11 mouse cellular contexts compared by ENCODE assay signal in genomic region chr2:25497846-25498575, GRCm38 (mm10). TPM values are rescaled to one million over a fixed set of nuclear protein-coding genes. Genes with fewer than 3 reads are reported as not detected.
DNase-seq lines count a peak whose midpoint lies in the region; ATAC-seq lines count a peak whose summit lies in the region.
"Had no signal": no experiment of that assay in that cellular context is flagged by ENCODE, and none has a peak within 500 bp of the region (broad histone marks: within the 10 kb centered on the region; RNA-seq: fewer than 3 reads in every experiment).

No protein-coding gene starts in this region.

- intact Hi-C loops in left cerebral cortex, postnatal 10 days (cut with DNase I) = loop anchor here (5.0 kb wide), 1 partner anchor 76 kb away; the partner anchor contains the start of gene Fut7

- no peaks in the 10 kb centered on the region for H3K9me3 ChIP-seq in hindbrain, embryonic 15.5 days
- H3K9me3 ChIP-seq in hindbrain, embryonic 11.5 days (ENCODE audit: control insufficient read depth, low read length) = no peaks in the 10 kb centered on the region
- H3K9me3 ChIP-seq in hindbrain, embryonic 16.5 days (ENCODE audit: control insufficient read depth, low read length) = no peaks in the 10 kb centered on the region
- H3K9me3 ChIP-seq: liver, embryonic 13.5 days; neural tube, embryonic 15.5 days had no signal

- peaks cover 20% of the 10 kb centered on the region for H3K4me1 ChIP-seq in hindbrain, embryonic 15.5 days (replicated peaks)
- H3K4me1 ChIP-seq in hindbrain, embryonic 11.5 days (replicated peaks; ENCODE audit: control insufficient read depth, insufficient read depth, low read length) = peaks cover 4% of the 10 kb centered on the region; the same call in 1 of the 2 replicates
- H3K4me1 ChIP-seq in hindbrain, embryonic 16.5 days (ENCODE audit: control insufficient read depth, insufficient read depth, low read depth, low read length) = peaks cover 14% of the 10 kb centered on the region

- DNase-seq in hindbrain, embryonic 11.5 days (ENCODE audit: low spot score) = no peak
- peak; percentile 39 for DNase-seq in thymus, postnatal 0 days (ENCODE audit: low spot score)
- DNase-seq in thymus, postnatal 14 days = no peak
- no peak for DNase-seq in right cerebral cortex, postnatal 4 days
- no peak for DNase-seq in left cerebral cortex, postnatal 10 days (ENCODE audit: extremely low spot score in 1 of 2, low spot score in 2 of 2)
- DNase-seq: liver, embryonic 13.5 days had no signal

- H3K27me3 ChIP-seq in hindbrain, embryonic 15.5 days = no peaks in the 10 kb centered on the region
- no peaks in the 10 kb centered on the region for H3K27me3 ChIP-seq in hindbrain, embryonic 11.5 days (ENCODE audit: control insufficient read depth, insufficient read depth, low read length)
- no peaks in the 10 kb centered on the region for H3K27me3 ChIP-seq in hindbrain, embryonic 16.5 days (replicated peaks; ENCODE audit: control insufficient read depth, insufficient read depth, low read length)
- H3K27me3 ChIP-seq: liver, embryonic 13.5 days; neural tube, embryonic 15.5 days had no signal

- H3K9ac ChIP-seq in hindbrain, embryonic 15.5 days = no peak overlapping the region
- no peak overlapping the region for H3K9ac ChIP-seq in hindbrain, embryonic 11.5 days (ENCODE audit: low read depth, low read length)
- H3K9ac ChIP-seq in hindbrain, embryonic 16.5 days (ENCODE audit: low read depth, low read length) = no peak overlapping the region
- H3K9ac ChIP-seq: liver, embryonic 13.5 days; neural tube, embryonic 15.5 days had no signal

- 70% methylated on average over 6 of the region's 6 CpGs for WGBS in hindbrain, embryonic 15.5 days
- WGBS in hindbrain, embryonic 11.5 days = 59% methylated on average over 6 of the region's 6 CpGs
- 64% methylated on average over 6 of the region's 6 CpGs for WGBS in hindbrain, embryonic 16.5 days

- H3K36me3 ChIP-seq in hindbrain, embryonic 15.5 days = 0 out of 2 replicates have a peak, but pooled peaks cover 2% of the 10 kb centered on the region
- H3K36me3 ChIP-seq in hindbrain, embryonic 11.5 days (ENCODE audit: control insufficient read depth, insufficient read depth, low read length) = no peaks in the 10 kb centered on the region
- H3K36me3 ChIP-seq in hindbrain, embryonic 16.5 days (ENCODE audit: control insufficient read depth, insufficient read depth, low read length) = no peaks in the 10 kb centered on the region

- no peak overlapping the region for H3K4me3 ChIP-seq in hindbrain, embryonic 15.5 days
- no peak overlapping the region for H3K4me3 ChIP-seq in hindbrain, embryonic 11.5 days (ENCODE audit: low read depth, low read length)
- H3K4me3 ChIP-seq in hindbrain, embryonic 16.5 days (ENCODE audit: low read length) = no peak overlapping the region
- H3K4me3 ChIP-seq: liver, embryonic 13.5 days; neural tube, embryonic 15.5 days had no signal

- no peak for ATAC-seq in hindbrain, embryonic 15.5 days (ENCODE audit: low FRiP score, low read depth)
- no peak for ATAC-seq in hindbrain, embryonic 11.5 days (ENCODE audit: low FRiP score)
- ATAC-seq in hindbrain, embryonic 16.5 days = no peak
- ATAC-seq: forebrain, embryonic 16.5 days had no signal

- H3K27ac ChIP-seq in hindbrain, embryonic 15.5 days (replicated peaks) = 0 out of 2 replicates have a peak overlapping the region, but pooled peaks have one; percentile 20
- no peak overlapping the region for H3K27ac ChIP-seq in hindbrain, embryonic 11.5 days (ENCODE audit: low read depth, low read length)
- H3K27ac ChIP-seq in hindbrain, embryonic 16.5 days (ENCODE audit: low read depth, low read length) = peak overlapping the region; percentile 29; the same call in 1 of the 2 replicates
- H3K27ac ChIP-seq: liver, embryonic 13.5 days; neural tube, embryonic 15.5 days had no signal

- H3K4me2 ChIP-seq in hindbrain, embryonic 15.5 days = no peak overlapping the region
- no peak overlapping the region for H3K4me2 ChIP-seq in hindbrain, embryonic 11.5 days (replicated peaks; ENCODE audit: low read depth, low read length)
- no peak overlapping the region for H3K4me2 ChIP-seq in hindbrain, embryonic 16.5 days (ENCODE audit: low read length)
- H3K4me2 ChIP-seq: liver, embryonic 13.5 days; neural tube, embryonic 15.5 days had no signal

RNA-seq across cellular contexts. Expression of gene Fbxw5, which starts 2.5 kb away (rescaled TPM):
- 120 and 143 TPM in 2 replicates for polyA plus RNA-seq in hindbrain, embryonic 15.5 days (2015; fragmentation: Nextera tagmentation; extraction: Ambion mirVana)
- 64.2 and 75.3 TPM in 2 replicates for polyA plus RNA-seq in hindbrain, embryonic 11.5 days (2014; fragmentation: Nextera tagmentation; extraction: Ambion mirVana)
- polyA plus RNA-seq in thymus, postnatal 0 days (2015; fragmentation: Nextera tagmentation; extraction: Ambion mirVana) = 44.3 and 47.2 TPM in 2 replicates
- 136 and 153 TPM in 2 replicates for polyA plus RNA-seq in hindbrain, embryonic 16.5 days (2015; fragmentation: Nextera tagmentation; extraction: Ambion mirVana)
- total RNA-seq in left cerebral cortex, postnatal 10 days (2021) = 100 to 1,000 TPM; 127 TPM

RNA-seq across cellular contexts. Expression of gene C8g, which starts 3.5 kb away (rescaled TPM):
- 5.8 and 6.1 TPM in 2 replicates for polyA plus RNA-seq in hindbrain, embryonic 15.5 days (2015; fragmentation: Nextera tagmentation; extraction: Ambion mirVana)
- polyA plus RNA-seq in hindbrain, embryonic 11.5 days (2014; fragmentation: Nextera tagmentation; extraction: Ambion mirVana) = 4.0 and 6.1 TPM in 2 replicates
- 5.6 and 6.4 TPM in 2 replicates for polyA plus RNA-seq in thymus, postnatal 0 days (2015; fragmentation: Nextera tagmentation; extraction: Ambion mirVana)
- 6.1 and 6.6 TPM in 2 replicates for polyA plus RNA-seq in hindbrain, embryonic 16.5 days (2015; fragmentation: Nextera tagmentation; extraction: Ambion mirVana)
- 1 to 10 TPM; 1.2 to 2.3 TPM for total RNA-seq in left cerebral cortex, postnatal 10 days (2021)

RNA-seq across cellular contexts. Expression of gene Lcn12, which starts 4.3 kb away (rescaled TPM):
- polyA plus RNA-seq in hindbrain, embryonic 15.5 days (2015; fragmentation: Nextera tagmentation; extraction: Ambion mirVana) = not detected in 2 replicates
- not detected in 2 replicates for polyA plus RNA-seq in hindbrain, embryonic 11.5 days (2014; fragmentation: Nextera tagmentation; extraction: Ambion mirVana)
- polyA plus RNA-seq in thymus, postnatal 0 days (2015; fragmentation: Nextera tagmentation; extraction: Ambion mirVana) = not detected in 2 replicates
- not detected in 2 replicates for polyA plus RNA-seq in hindbrain, embryonic 16.5 days (2015; fragmentation: Nextera tagmentation; extraction: Ambion mirVana)
- total RNA-seq in left cerebral cortex, postnatal 10 days (2021) = not detected
- polyA plus RNA-seq: forebrain, embryonic 16.5 days; heart, postnatal 0 days; liver, embryonic 13.5 days; neural tube, embryonic 15.5 days had no signal

RNA-seq across cellular contexts. Expression of gene Ptgds, which starts 28.2 kb away (rescaled TPM):
- 647 and 983 TPM in 2 replicates for polyA plus RNA-seq in hindbrain, embryonic 15.5 days (2015; fragmentation: Nextera tagmentation; extraction: Ambion mirVana)
- 0.39 and 0.64 TPM in 2 replicates for polyA plus RNA-seq in hindbrain, embryonic 11.5 days (2014; fragmentation: Nextera tagmentation; extraction: Ambion mirVana)
- 6.3 TPM in 2 replicates for polyA plus RNA-seq in thymus, postnatal 0 days (2015; fragmentation: Nextera tagmentation; extraction: Ambion mirVana)
- polyA plus RNA-seq in hindbrain, embryonic 16.5 days (2015; fragmentation: Nextera tagmentation; extraction: Ambion mirVana) = 904 and 1,173 TPM in 2 replicates
- 1,000 to 10,000 TPM; 1,004 to 1,053 TPM for total RNA-seq in left cerebral cortex, postnatal 10 days (2021)

RNA-seq across cellular contexts. Expression of gene Paxx, which starts 37.1 kb away (rescaled TPM):
- polyA plus RNA-seq in hindbrain, embryonic 15.5 days (2015; fragmentation: Nextera tagmentation; extraction: Ambion mirVana) = 109 and 119 TPM in 2 replicates
- polyA plus RNA-seq in hindbrain, embryonic 11.5 days (2014; fragmentation: Nextera tagmentation; extraction: Ambion mirVana) = 27.6 and 28.0 TPM in 2 replicates
- polyA plus RNA-seq in thymus, postnatal 0 days (2015; fragmentation: Nextera tagmentation; extraction: Ambion mirVana) = 72.4 and 83.3 TPM in 2 replicates
- polyA plus RNA-seq in hindbrain, embryonic 16.5 days (2015; fragmentation: Nextera tagmentation; extraction: Ambion mirVana) = 117 and 134 TPM in 2 replicates
- 10 to 100 TPM; 72.0 to 79.5 TPM for total RNA-seq in left cerebral cortex, postnatal 10 days (2021)
